Mouse (Mus musculus) heart, embryonic 13.5 days (tissue): Measurements from ENCODE around the gene Lmtk3. TPM values are rescaled to one million over a fixed set of nuclear protein-coding genes. Genes with fewer than 3 reads are reported as not detected.

Source experiments
- ATAC-seq: fragments of 200-750 bp; cut with Nextera tagmentation; 2 replicates; pipeline ENCODE4 v1.8.0; 2017; ENCODE audit warnings: moderate TSS enrichment; ENCODE audit not compliant: insufficient number of reproducible peaks, low FRiP score, low TSS enrichment; ENCODE audit errors: extremely low read depth
- H3K27ac ChIP-seq: fragments of 300-500 bp; sonication (generic); replicated peaks from 2 replicates; pipeline ENCODE4 v1.5.1; 2015; ENCODE audit warnings: moderate library complexity, mild to moderate bottlenecking, inconsistent platforms
- H3K27me3 ChIP-seq: fragments of 300-500 bp; sonication (generic); replicated peaks from 2 replicates; pipeline ENCODE4 v1.6.1; 2015; ENCODE audit warnings: mild to moderate bottlenecking, inconsistent platforms
- H3K36me3 ChIP-seq: fragments of 300-500 bp; sonication (generic); 2 replicates; pipeline ENCODE4 v1.6.1; 2015; ENCODE audit warnings: mild to moderate bottlenecking, inconsistent platforms
- H3K4me1 ChIP-seq: fragments of 300-500 bp; sonication (generic); 2 replicates; pipeline ENCODE4 v1.6.1; 2015; ENCODE audit warnings: inconsistent platforms
- H3K4me2 ChIP-seq: fragments of 300-500 bp; sonication (generic); 2 replicates; pipeline ENCODE4 v1.6.1; 2015; ENCODE audit warnings: inconsistent platforms, mild to moderate bottlenecking, moderate library complexity
- H3K4me3 ChIP-seq: fragments of 300-500 bp; sonication (generic); 2 replicates; pipeline ENCODE4 v1.5.1; 2015; ENCODE audit warnings: moderate library complexity, mild to moderate bottlenecking, inconsistent platforms
- H3K9ac ChIP-seq: fragments of 300-500 bp; sonication (generic); 2 replicates; pipeline ENCODE4 v1.6.1; 2015; ENCODE audit warnings: inconsistent platforms, mild to moderate bottlenecking, moderate library complexity
- H3K9me3 ChIP-seq: fragments of 300-500 bp; sonication (generic); 2 replicates; pipeline ENCODE4 v1.6.1; 2016; ENCODE audit warnings: inconsistent platforms
- WGBS: fragments of 180-500 bp; shearing (Covaris S2); methylation state at CpG from one replicate; pipeline ENCODE4 v1.1.7; 2015; ENCODE audit warnings: mixed read lengths; 5-methylcytosine and 5-hydroxymethylcytosine counted together
- polyA plus RNA-seq: library from polyadenylated mRNA; unstranded; fragments of >200 nt; fragmentation: Nextera tagmentation; extraction: Ambion mirVana; gene quantifications from 2 replicates; pipeline ENCODE4 v1.2.1, GENCODE M21; 2015

Gene Lmtk3
- polyA plus RNA-seq, 1 experiment from 2014 or later, result 0.80 TPM

DNA sequence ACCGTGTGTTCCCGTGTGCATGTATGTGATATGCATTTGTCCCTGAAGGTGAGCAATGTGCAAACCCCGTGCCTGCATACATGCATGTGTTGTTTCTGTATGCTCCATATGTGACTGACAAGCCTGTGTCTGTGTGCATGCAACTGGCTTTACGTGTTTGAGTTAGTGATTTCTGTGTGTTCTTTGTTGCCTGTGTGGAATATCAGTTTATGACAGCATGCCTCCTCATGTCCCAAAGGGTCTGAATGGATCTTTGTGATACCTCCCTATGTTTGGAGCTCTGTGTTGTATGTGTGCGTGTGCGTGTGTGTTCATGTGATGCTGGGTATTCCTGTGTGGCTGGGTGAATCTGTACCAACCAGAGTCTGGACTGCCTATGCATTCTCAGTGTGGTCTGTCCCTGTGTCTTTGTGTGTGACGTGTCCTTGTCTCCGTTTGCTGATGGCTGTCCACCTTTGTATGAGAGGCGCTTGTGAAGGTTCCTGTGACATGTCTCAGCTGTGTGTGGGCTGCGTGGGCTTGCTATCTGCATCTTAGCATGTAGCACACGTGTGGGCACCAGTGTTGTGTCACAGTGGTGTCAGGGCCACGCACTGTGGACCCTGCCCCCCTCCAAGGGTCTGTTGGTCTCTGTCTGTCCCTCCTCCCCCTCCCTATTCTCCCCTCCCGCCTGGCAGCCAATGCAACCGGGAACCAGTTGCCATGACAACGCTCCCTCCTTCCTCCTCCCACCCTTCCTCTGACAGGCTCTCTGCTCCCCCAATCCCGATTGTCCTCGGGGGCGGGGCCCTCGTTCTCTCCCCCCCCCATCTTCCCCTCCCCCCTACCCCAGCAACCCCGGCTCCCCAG lies 1.2 kb downstream of the Lmtk3 start, which contains the start of gene Sult2b1:
Gene Sult2b1, minus strand, starts transcription at position 146 of the 849 bp plus-strand sequence.
- peak within 1 kb of the TSS; percentile 84 for H3K4me2 ChIP-seq
- peak within 1 kb of the TSS; percentile 67 for H3K4me3 ChIP-seq
- H3K27me3 ChIP-seq, result peaks cover 79% of the 10 kb centered on the region
- no peaks in the 10 kb centered on the region for H3K9me3 ChIP-seq
- 0 out of 2 replicates have a peak, but pooled peaks cover 5% of the 10 kb centered on the region for H3K36me3 ChIP-seq
- no peak; the same call in 1 of the 2 replicates for ATAC-seq
- 27% methylated on average over 20 of the region's 20 CpGs for WGBS
- no peak within 1 kb of the TSS for H3K27ac ChIP-seq
- H3K4me1 ChIP-seq, result peaks cover 30% of the 10 kb centered on the region
- H3K9ac ChIP-seq, result peak within 1 kb of the TSS; percentile 83

DNA sequence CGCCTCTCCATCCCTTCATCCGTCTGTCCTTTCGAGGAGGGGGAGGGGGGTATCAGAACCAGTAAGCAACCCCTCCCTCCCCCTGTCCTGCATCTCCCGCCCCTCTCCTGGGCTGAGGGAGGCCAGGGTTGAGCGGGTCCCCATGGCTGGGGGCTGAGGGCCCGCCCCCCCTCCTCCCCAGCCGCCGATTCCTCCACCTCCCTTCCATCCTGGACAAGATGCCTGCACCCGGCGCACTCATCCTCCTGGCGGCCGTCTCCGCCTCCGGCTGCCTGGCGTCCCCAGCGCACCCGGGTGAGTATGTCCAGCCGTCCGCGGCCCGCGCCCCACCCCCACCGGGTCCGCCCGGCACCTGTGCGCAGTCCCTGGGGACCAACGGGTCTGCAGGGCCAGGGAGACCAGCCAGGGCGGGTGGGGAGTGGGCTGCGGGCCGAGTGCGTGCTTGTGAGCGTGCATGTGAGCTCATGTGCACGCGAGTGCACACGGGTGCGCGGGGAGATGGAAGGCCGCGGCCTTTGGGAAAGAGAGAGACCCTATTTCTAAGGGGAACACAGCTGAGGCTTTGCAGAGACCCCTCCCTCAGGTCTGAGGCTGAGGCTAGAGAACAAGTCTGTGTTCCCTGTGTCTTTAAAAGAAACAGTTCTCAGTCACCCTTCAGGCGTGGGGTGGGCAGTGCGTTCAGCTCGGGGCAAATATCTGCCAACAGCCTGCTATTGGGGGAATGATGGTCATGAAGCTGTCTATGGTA lies 2.0 kb downstream of the Lmtk3 start:
- Histone ChIP-seq H3K9me3 (no peaks in the 10 kb centered on the region), H3K27me3 (peaks cover 75% of the 10 kb centered on the region), H3K4me3 (peak overlapping the region; percentile 61), H3K4me2 (peak overlapping the region; percentile 84), H3K9ac (peak overlapping the region; percentile 79), H3K4me1 (peaks cover 33% of the 10 kb centered on the region), H3K36me3 (0 out of 2 replicates have a peak, but pooled peaks cover 10% of the 10 kb centered on the region), H3K27ac (no peak overlapping the region)
- under 1% methylated on average over 37 of the region's 42 CpGs for WGBS
- no peak for ATAC-seq

DNA sequence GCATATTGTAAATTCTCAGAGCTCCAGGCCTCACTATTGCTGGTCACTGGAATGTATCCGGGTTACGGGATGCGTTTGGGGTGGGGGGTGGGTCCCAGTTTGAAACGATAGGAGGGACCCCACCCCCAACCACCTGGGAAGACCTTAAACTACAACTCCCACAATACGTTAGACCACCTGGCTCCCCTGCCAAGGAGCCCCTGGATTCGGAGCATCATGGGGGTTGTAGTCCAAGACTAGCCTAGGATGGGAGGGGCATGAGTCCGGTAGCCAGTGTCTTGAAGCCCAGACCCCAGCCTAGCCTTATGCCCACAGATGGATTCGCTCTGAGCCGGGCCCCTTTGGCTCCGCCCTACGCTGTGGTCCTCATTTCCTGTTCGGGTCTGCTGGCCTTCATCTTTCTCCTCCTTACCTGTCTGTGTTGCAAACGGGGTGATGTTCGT lies 2.6 kb downstream of the Lmtk3 start:
- peak overlapping the region; percentile 61 for H3K4me3 ChIP-seq
- peaks cover 39% of the 10 kb centered on the region for H3K4me1 ChIP-seq
- 0 out of 2 replicates have a peak, but pooled peaks cover 10% of the 10 kb centered on the region for H3K36me3 ChIP-seq
- peak overlapping the region; percentile 79 for H3K9ac ChIP-seq
- ATAC-seq, result no peak
- no peaks in the 10 kb centered on the region for H3K9me3 ChIP-seq
- no peak overlapping the region for H3K27ac ChIP-seq
- H3K4me2 ChIP-seq, result peak overlapping the region; percentile 84
- WGBS, result 2% methylated on average over 14 of the region's 14 CpGs
- H3K27me3 ChIP-seq, result peaks cover 69% of the 10 kb centered on the region

DNA sequence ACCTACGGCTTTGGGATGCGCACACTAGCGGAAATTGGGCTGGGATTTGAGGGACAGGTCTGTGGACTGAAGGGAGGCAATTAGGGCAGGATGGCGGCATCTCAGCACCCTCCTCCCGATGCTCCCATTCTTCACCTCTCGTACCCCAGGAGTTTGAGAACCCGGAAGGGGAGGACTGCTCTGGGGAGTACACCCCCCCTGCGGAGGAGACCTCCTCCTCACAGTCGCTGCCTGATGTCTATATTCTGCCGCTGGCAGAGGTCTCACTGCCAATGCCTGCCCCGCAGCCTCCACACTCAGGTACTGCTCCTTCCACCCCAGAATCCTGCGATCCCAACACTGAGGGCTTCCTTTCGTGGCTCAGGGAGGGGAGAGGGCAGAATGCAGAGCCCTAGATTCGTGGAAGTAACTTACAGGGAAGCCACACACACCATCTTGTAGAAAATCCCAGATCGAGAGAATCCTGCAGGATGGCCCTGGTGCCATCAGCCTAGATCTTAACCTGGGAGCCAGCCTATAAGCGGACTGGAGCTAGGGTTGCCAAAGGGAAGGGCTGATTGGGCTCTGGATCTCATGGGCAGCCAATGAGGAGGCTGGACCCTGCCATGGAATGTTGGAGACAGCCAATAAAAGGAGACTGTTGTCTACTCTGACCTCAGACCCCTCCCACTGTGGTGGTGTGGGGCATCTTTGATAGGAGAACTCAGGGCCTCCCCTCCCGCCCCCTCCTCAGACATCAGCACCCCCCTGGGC lies 3.3 kb downstream of the Lmtk3 start:
- Histone ChIP-seq H3K27ac (no peak overlapping the region), H3K4me3 (peak overlapping the region; percentile 61), H3K9ac (peak overlapping the region; percentile 60), H3K4me2 (peak overlapping the region; percentile 84), H3K4me1 (peaks cover 41% of the 10 kb centered on the region), H3K9me3 (no peaks in the 10 kb centered on the region), H3K27me3 (peaks cover 67% of the 10 kb centered on the region), H3K36me3 (0 out of 2 replicates have a peak, but pooled peaks cover 10% of the 10 kb centered on the region)
- WGBS, result 6% methylated on average over 17 of the region's 17 CpGs
- no peak for ATAC-seq

DNA sequence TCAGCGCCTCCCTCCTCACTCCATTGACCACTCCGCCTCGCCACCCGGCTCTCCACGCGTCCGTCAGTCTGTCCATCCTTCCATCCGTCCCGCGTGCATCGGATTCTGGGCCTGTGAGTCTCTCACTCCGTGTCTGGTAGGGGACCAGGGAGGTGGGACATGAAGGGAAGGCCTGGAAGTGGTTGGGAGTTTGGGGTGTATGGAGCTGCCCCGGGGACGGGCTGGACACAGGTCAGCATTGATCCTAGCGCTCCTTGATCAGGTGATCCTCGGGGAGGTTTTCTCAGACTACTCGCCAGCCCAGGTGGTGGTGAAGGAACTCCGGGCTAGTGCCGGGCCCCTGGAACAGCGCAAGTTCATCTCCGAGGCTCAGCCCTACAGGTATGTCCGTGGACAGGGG lies 4.1 kb downstream of the Lmtk3 start:
- no peaks in the 10 kb centered on the region for H3K9me3 ChIP-seq
- peaks cover 41% of the 10 kb centered on the region for H3K4me1 ChIP-seq
- 0 out of 2 replicates have a peak, but pooled peaks cover 10% of the 10 kb centered on the region for H3K36me3 ChIP-seq
- no peak overlapping the region for H3K9ac ChIP-seq
- H3K27ac ChIP-seq, result no peak overlapping the region
- H3K4me3 ChIP-seq, result no peak overlapping the region
- WGBS, result 71% methylated on average over 22 of the region's 22 CpGs
- no peak for ATAC-seq
- peaks cover 67% of the 10 kb centered on the region for H3K27me3 ChIP-seq
- no peak overlapping the region for H3K4me2 ChIP-seq

DNA sequence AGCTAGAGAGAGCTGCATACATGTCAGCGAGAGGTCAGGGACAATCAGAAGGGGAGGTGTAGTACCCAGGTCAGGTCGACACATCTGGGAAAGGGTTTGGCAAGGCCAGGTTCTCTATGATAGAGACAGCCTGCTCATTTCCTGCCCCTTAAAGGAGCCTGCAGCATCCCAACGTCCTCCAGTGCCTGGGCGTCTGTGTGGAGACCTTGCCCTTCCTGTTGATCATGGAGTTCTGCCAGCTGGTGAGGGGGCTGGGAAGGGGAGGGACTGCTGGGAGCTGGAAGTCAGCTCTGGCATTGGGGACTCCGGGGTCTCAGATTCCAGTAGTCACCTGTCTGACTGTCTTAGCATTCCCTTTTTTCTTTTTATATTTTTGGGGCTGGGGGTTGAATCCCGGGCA lies 7.2 kb downstream of the Lmtk3 start:
- Histone ChIP-seq H3K9ac (no peak overlapping the region), H3K27ac (no peak overlapping the region), H3K4me3 (no peak overlapping the region), H3K27me3 (peaks cover 69% of the 10 kb centered on the region), H3K36me3 (0 out of 2 replicates have a peak, but pooled peaks cover 10% of the 10 kb centered on the region), H3K9me3 (no peaks in the 10 kb centered on the region), H3K4me1 (peaks cover 24% of the 10 kb centered on the region), H3K4me2 (no peak overlapping the region)
- ATAC-seq, result no peak
- WGBS, result 42% methylated on average over 6 of the region's 6 CpGs

DNA sequence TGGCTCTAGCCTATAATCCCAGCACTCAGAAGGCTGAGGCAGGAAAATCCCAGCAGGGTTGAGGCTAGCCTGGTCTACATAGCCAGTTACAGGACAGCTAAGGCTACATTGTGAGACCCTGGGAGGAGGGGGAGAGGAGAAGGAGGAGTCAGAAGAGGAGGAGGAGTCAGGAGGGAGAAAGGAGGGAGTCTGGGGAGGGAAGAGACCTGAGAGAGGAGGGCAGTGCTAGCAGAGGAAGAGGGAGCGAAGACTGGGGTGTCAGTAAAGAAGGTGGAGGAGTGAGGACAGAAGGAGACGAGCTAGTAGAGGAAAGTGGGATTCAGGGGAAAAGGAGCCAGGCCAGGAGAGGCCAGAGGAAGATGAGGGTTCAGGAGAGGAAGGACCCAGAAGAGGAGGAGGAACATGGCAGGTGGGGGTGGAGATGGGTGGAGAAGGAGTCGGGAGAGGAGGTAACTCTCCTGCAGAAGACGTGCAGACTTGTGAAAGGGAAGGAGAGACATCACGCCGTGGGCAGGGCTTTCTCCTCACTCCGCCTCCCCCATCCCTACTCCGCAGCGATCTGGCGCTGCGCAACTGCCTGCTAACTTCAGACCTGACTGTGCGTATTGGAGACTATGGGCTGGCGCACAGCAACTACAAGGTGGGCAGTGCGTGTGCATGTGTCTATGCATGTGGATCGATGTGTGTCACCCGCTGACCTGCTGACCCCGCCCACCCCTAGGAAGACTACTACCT lies 8.4 kb downstream of the Lmtk3 start:
- ATAC-seq, result no peak
- peaks cover 69% of the 10 kb centered on the region for H3K27me3 ChIP-seq
- 58% methylated on average over 17 of the region's 17 CpGs for WGBS

DNA sequence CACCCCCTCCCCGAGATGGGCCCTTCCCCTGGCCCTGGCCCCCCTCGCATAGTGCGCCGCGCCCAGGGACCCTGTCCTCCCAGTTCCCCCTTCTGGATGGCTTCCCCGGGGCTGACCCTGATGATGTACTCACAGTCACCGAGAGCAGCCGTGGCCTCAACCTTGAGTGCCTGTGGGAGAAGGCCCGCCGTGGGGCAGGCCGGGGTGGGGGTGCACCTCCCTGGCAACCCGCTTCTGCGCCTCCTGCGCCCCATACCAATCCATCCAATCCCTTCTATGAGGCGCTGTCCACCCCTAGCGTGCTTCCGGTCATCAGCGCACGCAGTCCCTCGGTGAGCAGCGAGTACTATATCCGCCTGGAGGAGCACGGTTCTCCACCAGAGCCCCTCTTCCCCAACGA lies 9.7 kb downstream of the Lmtk3 start:
- H3K4me3 ChIP-seq, result no peak overlapping the region
- no peak overlapping the region for H3K4me2 ChIP-seq
- H3K9ac ChIP-seq, result no peak overlapping the region
- no peak for ATAC-seq
- no peak overlapping the region for H3K27ac ChIP-seq
- no peaks in the 10 kb centered on the region for H3K9me3 ChIP-seq
- WGBS, result 58% methylated on average over 24 of the region's 24 CpGs
- H3K36me3 ChIP-seq, result 0 out of 2 replicates have a peak, but pooled peaks cover 10% of the 10 kb centered on the region
- peaks cover 22% of the 10 kb centered on the region for H3K4me1 ChIP-seq
- H3K27me3 ChIP-seq, result peaks cover 69% of the 10 kb centered on the region

More for the DNA sequence above, 8.4 kb downstream of the Lmtk3 start:
- Histone ChIP-seq H3K4me2 (no peak overlapping the region), H3K27ac (no peak overlapping the region), H3K4me3 (no peak overlapping the region), H3K4me1 (peaks cover 12% of the 10 kb centered on the region), H3K9ac (no peak overlapping the region), H3K9me3 (no peaks in the 10 kb centered on the region), H3K36me3 (0 out of 2 replicates have a peak, but pooled peaks cover 10% of the 10 kb centered on the region)

DNA sequence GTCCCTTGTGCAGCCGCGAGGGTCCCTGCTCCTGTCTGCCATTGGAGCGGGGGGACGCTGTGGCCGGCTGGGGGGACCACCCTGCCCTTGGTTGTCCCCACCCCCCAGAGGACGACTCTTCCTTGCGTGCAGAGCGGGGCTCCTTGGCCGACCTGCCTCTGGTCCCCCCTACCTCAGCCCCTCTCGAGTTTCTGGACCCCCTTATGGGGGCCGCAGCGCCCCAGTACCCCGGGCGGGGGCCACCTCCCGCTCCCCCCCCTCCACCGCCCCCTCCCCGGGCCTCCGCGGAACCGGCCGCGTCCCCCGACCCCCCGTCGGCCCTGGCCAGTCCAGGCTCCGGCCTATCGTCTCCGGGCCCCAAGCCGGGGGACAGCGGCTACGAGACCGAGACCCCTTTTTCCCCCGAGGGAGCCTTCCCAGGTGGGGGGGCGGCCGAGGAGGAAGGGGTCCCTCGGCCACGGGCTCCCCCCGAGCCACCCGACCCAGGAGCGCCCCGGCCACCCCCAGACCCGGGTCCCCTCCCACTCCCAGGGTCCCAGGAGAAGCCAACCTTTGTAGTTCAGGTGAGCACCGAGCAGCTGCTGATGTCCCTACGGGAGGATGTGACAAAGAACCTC lies 10.5 kb downstream of the Lmtk3 start:
- H3K27me3 ChIP-seq, result peaks cover 75% of the 10 kb centered on the region
- H3K4me1 ChIP-seq, result peaks cover 28% of the 10 kb centered on the region
- no peak overlapping the region for H3K9ac ChIP-seq
- H3K9me3 ChIP-seq, result no peaks in the 10 kb centered on the region
- no peak overlapping the region for H3K4me3 ChIP-seq
- H3K27ac ChIP-seq, result no peak overlapping the region
- 67% methylated on average over 38 of the region's 44 CpGs for WGBS
- ATAC-seq, result no peak
- no peak overlapping the region for H3K4me2 ChIP-seq
- 0 out of 2 replicates have a peak, but pooled peaks cover 8% of the 10 kb centered on the region for H3K36me3 ChIP-seq

DNA sequence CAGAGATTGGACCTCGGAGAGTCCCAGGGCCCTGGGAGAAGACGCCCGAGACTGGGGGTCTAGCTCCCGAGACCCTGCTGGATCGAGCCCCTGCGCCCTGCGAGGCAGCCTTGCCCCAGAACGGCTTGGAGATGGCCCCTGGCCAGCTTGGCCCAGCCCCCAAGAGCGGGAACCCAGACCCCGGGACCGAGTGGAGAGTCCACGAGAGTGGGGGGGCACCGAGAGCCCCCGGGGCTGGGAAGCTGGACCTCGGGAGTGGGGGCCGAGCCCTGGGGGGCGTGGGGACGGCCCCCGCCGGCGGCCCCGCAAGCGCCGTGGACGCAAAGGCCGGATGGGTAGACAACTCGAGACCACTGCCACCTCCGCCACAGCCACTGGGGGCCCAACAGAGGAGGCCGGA lies 11.4 kb downstream of the Lmtk3 start:
- H3K9me3 ChIP-seq, result no peaks in the 10 kb centered on the region
- no peak for ATAC-seq
- peaks cover 84% of the 10 kb centered on the region for H3K27me3 ChIP-seq
- H3K9ac ChIP-seq, result no peak overlapping the region
- no peak overlapping the region for H3K27ac ChIP-seq
- 0 out of 2 replicates have a peak, but pooled peaks cover 4% of the 10 kb centered on the region for H3K36me3 ChIP-seq
- 86% methylated on average over 29 of the region's 29 CpGs for WGBS
- no peak overlapping the region for H3K4me2 ChIP-seq
- peaks cover 28% of the 10 kb centered on the region for H3K4me1 ChIP-seq
- no peak overlapping the region for H3K4me3 ChIP-seq
